Mouse (Mus musculus) intestine, embryonic 15.5 days (tissue): Measurements from ENCODE around the gene Vma21. TPM values are rescaled to one million over a fixed set of nuclear protein-coding genes. Genes with fewer than 3 reads are reported as not detected.
A peak's percentile ranks its signal among the peaks of the same experiment; 100 is the strongest.

Experiments used
- ATAC-seq: fragments of 200-750 bp; cut with Nextera tagmentation; 2 replicates; pipeline ENCODE4 v1.8.0; 2017; ENCODE audit warnings: moderate TSS enrichment, moderate library complexity
- H3K27ac ChIP-seq: fragments of 300-500 bp; sonication (generic); 2 replicates; pipeline ENCODE4 v1.5.1; 2015; ENCODE audit warnings: mild to moderate bottlenecking, inconsistent platforms
- H3K27me3 ChIP-seq: fragments of 300-500 bp; sonication (generic); replicated peaks from 2 replicates; pipeline ENCODE4 v1.6.1; 2015; ENCODE audit warnings: inconsistent platforms
- H3K36me3 ChIP-seq: fragments of 300-500 bp; sonication (generic); 2 replicates; pipeline ENCODE4 v1.6.1; 2015; ENCODE audit warnings: inconsistent platforms
- H3K4me1 ChIP-seq: fragments of 300-500 bp; sonication (generic); replicated peaks from 2 replicates; pipeline ENCODE4 v1.6.1; 2015; ENCODE audit warnings: inconsistent platforms
- H3K4me2 ChIP-seq: fragments of 300-500 bp; sonication (generic); replicated peaks from 2 replicates; pipeline ENCODE4 v1.6.1; 2015; ENCODE audit warnings: mild to moderate bottlenecking, inconsistent platforms
- H3K4me3 ChIP-seq: fragments of 300-500 bp; sonication (generic); replicated peaks from 2 replicates; pipeline ENCODE4 v1.5.1; 2015; ENCODE audit warnings: inconsistent platforms
- H3K9ac ChIP-seq: fragments of 300-500 bp; sonication (generic); 2 replicates; pipeline ENCODE4 v1.6.1; 2015; ENCODE audit warnings: inconsistent platforms
- H3K9me3 ChIP-seq: fragments of 300-500 bp; sonication (generic); 2 replicates; pipeline ENCODE4 v1.6.1; 2016; ENCODE audit warnings: inconsistent platforms
- WGBS: fragments of 180-500 bp; shearing (Covaris S2); methylation state at CpG from one replicate; pipeline ENCODE4 v1.1.7; 2015; 5-methylcytosine and 5-hydroxymethylcytosine counted together
- polyA plus RNA-seq: library from polyadenylated mRNA; unstranded; fragments of >200 nt; fragmentation: Nextera tagmentation; extraction: Ambion mirVana; gene quantifications from 2 replicates; pipeline ENCODE4 v1.2.1, GENCODE M21; 2015

Vma21 gene
- 44.8 and 46.0 TPM in 2 replicates for polyA plus RNA-seq

GRCm38 (mm10) chrX:71815631-71816345 lies at the start of gene Vma21:
Gene Vma21, plus strand, starts transcription at chrX:71815924.
- Histone ChIP-seq H3K9ac (peak within 1 kb of the TSS; percentile 61), H3K4me1 (0 out of 2 replicates have a peak, but pooled peaks cover 3% of the 10 kb centered on the region), H3K27me3 (no peaks in the 10 kb centered on the region), H3K9me3 (no peaks in the 10 kb centered on the region), H3K4me2 (peak within 1 kb of the TSS; percentile 51), H3K27ac (peak within 1 kb of the TSS; percentile 80), H3K4me3 (peak within 1 kb of the TSS; percentile 56), H3K36me3 (no peaks in the 10 kb centered on the region)
- ATAC-seq: peak; percentile 28
- 36% methylated on average over 12 of the region's 12 CpGs for WGBS

- no peaks in the 10 kb centered on the region for H3K27me3 ChIP-seq
- no peak for ATAC-seq
- WGBS: 58% methylated on average over 1 of the region's 1 CpGs
- no peak overlapping the region for H3K9ac ChIP-seq
- H3K27ac ChIP-seq: no peak overlapping the region
- H3K9me3 ChIP-seq: no peaks in the 10 kb centered on the region
- H3K4me2 ChIP-seq: no peak overlapping the region
- H3K4me3 ChIP-seq: no peak overlapping the region
- H3K36me3 ChIP-seq: no peaks in the 10 kb centered on the region
- no peaks in the 10 kb centered on the region for H3K4me1 ChIP-seq
Observed at GRCm38 (mm10) chrX:71767909-71768308, 47.8 kb upstream of the Vma21 start.

- no peaks in the 10 kb centered on the region for H3K27me3 ChIP-seq
- ATAC-seq: no peak
- no peak overlapping the region for H3K27ac ChIP-seq
- no peak overlapping the region for H3K4me3 ChIP-seq
- H3K9ac ChIP-seq: no peak overlapping the region
- H3K36me3 ChIP-seq: no peaks in the 10 kb centered on the region
- H3K9me3 ChIP-seq: no peaks in the 10 kb centered on the region
- H3K4me2 ChIP-seq: no peak overlapping the region
- no peaks in the 10 kb centered on the region for H3K4me1 ChIP-seq
- whole genome bisulfite sequencing: 18% methylated on average over 4 of the region's 4 CpGs
Observed at GRCm38 (mm10) chrX:71791106-71791505, 24.6 kb upstream of the Vma21 start.

GRCm38 (mm10) chrX:71797766-71798165 lies 18.0 kb upstream of the Vma21 start:
- Histone ChIP-seq H3K9ac (no peak overlapping the region), H3K27me3 (no peaks in the 10 kb centered on the region), H3K4me3 (no peak overlapping the region), H3K4me2 (no peak overlapping the region), H3K27ac (no peak overlapping the region), H3K4me1 (no peaks in the 10 kb centered on the region), H3K36me3 (no peaks in the 10 kb centered on the region), H3K9me3 (no peaks in the 10 kb centered on the region)
- WGBS: 69% methylated on average over 7 of the region's 7 CpGs
- no peak for ATAC-seq

GRCm38 (mm10) chrX:71798883-71799282 lies 16.8 kb upstream of the Vma21 start:
- WGBS: 54% methylated on average over 5 of the region's 5 CpGs
- ATAC-seq: no peak
- no peaks in the 10 kb centered on the region for H3K4me1 ChIP-seq

GRCm38 (mm10) chrX:71811966-71812835 lies 3.5 kb upstream of the Vma21 start:
- ATAC-seq: peak; percentile 48; the same call in 1 of the 2 replicates
- Histone ChIP-seq H3K36me3 (no peaks in the 10 kb centered on the region), H3K9me3 (no peaks in the 10 kb centered on the region), H3K9ac (no peak overlapping the region), H3K4me2 (no peak overlapping the region), H3K4me1 (0 out of 2 replicates have a peak, but pooled peaks cover 3% of the 10 kb centered on the region), H3K27ac (no peak overlapping the region), H3K27me3 (no peaks in the 10 kb centered on the region), H3K4me3 (no peak overlapping the region)
- 30% methylated on average over 5 of the region's 5 CpGs for WGBS

More at GRCm38 (mm10) chrX:71798883-71799282, 16.8 kb upstream of the Vma21 start:
- H3K36me3 ChIP-seq: no peaks in the 10 kb centered on the region
- H3K9me3 ChIP-seq: no peaks in the 10 kb centered on the region
- no peaks in the 10 kb centered on the region for H3K27me3 ChIP-seq
- no peak overlapping the region for H3K4me2 ChIP-seq
- no peak overlapping the region for H3K9ac ChIP-seq
- H3K27ac ChIP-seq: no peak overlapping the region
- no peak overlapping the region for H3K4me3 ChIP-seq

- H3K4me1 ChIP-seq: 0 out of 2 replicates have a peak, but pooled peaks cover 3% of the 10 kb centered on the region
- no peaks in the 10 kb centered on the region for H3K36me3 ChIP-seq
- peak overlapping the region; percentile 80 for H3K27ac ChIP-seq
- peak overlapping the region; percentile 51 for H3K4me2 ChIP-seq
- no peaks in the 10 kb centered on the region for H3K27me3 ChIP-seq
- peak overlapping the region; percentile 56 for H3K4me3 ChIP-seq
- H3K9ac ChIP-seq: peak overlapping the region; percentile 61
- H3K9me3 ChIP-seq: no peaks in the 10 kb centered on the region
- ATAC-seq: peak; percentile 98
- WGBS: 22% methylated on average over 51 of the region's 52 CpGs
Observed at GRCm38 (mm10) chrX:71816401-71816857, 705 bp downstream of the Vma21 start.

GRCm38 (mm10) chrX:71816931-71817361 lies 1.2 kb downstream of the Vma21 start:
- H3K9ac ChIP-seq: peak overlapping the region; percentile 61
- H3K9me3 ChIP-seq: no peaks in the 10 kb centered on the region
- peak overlapping the region; percentile 56 for H3K4me3 ChIP-seq
- 0 out of 2 replicates have a peak, but pooled peaks cover 3% of the 10 kb centered on the region for H3K4me1 ChIP-seq
- H3K36me3 ChIP-seq: no peaks in the 10 kb centered on the region
- ATAC-seq: peak; percentile 50
- H3K4me2 ChIP-seq: peak overlapping the region; percentile 47
- H3K27me3 ChIP-seq: no peaks in the 10 kb centered on the region
- WGBS: 17% methylated on average over 14 of the region's 14 CpGs
- H3K27ac ChIP-seq: peak overlapping the region; percentile 80; the same call in 1 of the 2 replicates

- ATAC-seq: no peak
- H3K27me3 ChIP-seq: no peaks in the 10 kb centered on the region
- WGBS: 78% methylated on average over 4 of the region's 4 CpGs
- no peak overlapping the region for H3K27ac ChIP-seq
- H3K9ac ChIP-seq: no peak overlapping the region
- no peaks in the 10 kb centered on the region for H3K4me1 ChIP-seq
- no peak overlapping the region for H3K4me2 ChIP-seq
- H3K36me3 ChIP-seq: no peaks in the 10 kb centered on the region
- no peaks in the 10 kb centered on the region for H3K9me3 ChIP-seq
- no peak overlapping the region for H3K4me3 ChIP-seq
Observed at GRCm38 (mm10) chrX:71838911-71839310, 23.2 kb downstream of the Vma21 start.

GRCm38 (mm10) chrX:71846696-71847095 lies 31.0 kb downstream of the Vma21 start:
- H3K4me1 ChIP-seq: no peaks in the 10 kb centered on the region
- H3K27ac ChIP-seq: no peak overlapping the region
- no peaks in the 10 kb centered on the region for H3K36me3 ChIP-seq
- no peak for ATAC-seq
- H3K9me3 ChIP-seq: no peaks in the 10 kb centered on the region
- H3K9ac ChIP-seq: no peak overlapping the region
- 73% methylated on average over 4 of the region's 4 CpGs for WGBS
- H3K4me3 ChIP-seq: no peak overlapping the region
- H3K27me3 ChIP-seq: no peaks in the 10 kb centered on the region
- no peak overlapping the region for H3K4me2 ChIP-seq

GRCm38 (mm10) chrX:71853798-71854197 lies 38.1 kb downstream of the Vma21 start:
- Histone ChIP-seq H3K27me3 (no peaks in the 10 kb centered on the region), H3K9ac (no peak overlapping the region), H3K9me3 (no peaks in the 10 kb centered on the region), H3K4me3 (no peak overlapping the region), H3K27ac (no peak overlapping the region), H3K4me1 (no peaks in the 10 kb centered on the region), H3K4me2 (no peak overlapping the region), H3K36me3 (no peaks in the 10 kb centered on the region)
- ATAC-seq: no peak
